Mouse (Mus musculus) forebrain, embryonic 14.5 days (tissue): Measurements from ENCODE around the gene Sept4. TPM values are rescaled to one million over a fixed set of nuclear protein-coding genes. Genes with fewer than 3 reads are reported as not detected.
A peak's percentile ranks its signal among the peaks of the same experiment; 100 is the strongest.

ENCODE experiments used
- ATAC-seq: fragments of 200-750 bp; cut with Nextera tagmentation; 2 replicates; pipeline ENCODE4 v1.8.0; 2017; ENCODE audit warnings: mild to moderate bottlenecking, moderate library complexity
- DNase-seq: peaks from one replicate; pipeline ENCODE4 v3.0.0-alpha.2; 2015; ENCODE audit warnings: low spot score
- H3K27ac ChIP-seq: fragments of 300-500 bp; sonication (generic); 2 replicates; pipeline ENCODE4 v1.5.1; 2014; ENCODE audit warnings: low read depth, mild to moderate bottlenecking, control low read depth, low read length, moderate library complexity
- H3K27me3 ChIP-seq: fragments of 300-500 bp; sonication (generic); replicated peaks from 2 replicates; pipeline ENCODE4 v1.6.1; 2014; ENCODE audit warnings: low read length, control low read depth, mixed read lengths; ENCODE audit not compliant: control insufficient read depth, insufficient read depth
- H3K36me3 ChIP-seq: fragments of 300-500 bp; sonication (generic); 2 replicates; pipeline ENCODE4 v1.6.1; 2014; ENCODE audit warnings: low read length, control low read depth; ENCODE audit not compliant: control insufficient read depth, insufficient read depth
- H3K4me1 ChIP-seq: fragments of 300-500 bp; sonication (generic); 2 replicates; pipeline ENCODE4 v1.6.1; 2014; ENCODE audit warnings: antibody characterized with exemption, low read length, control low read depth; ENCODE audit not compliant: control insufficient read depth, insufficient read depth
- H3K4me2 ChIP-seq: fragments of 300-500 bp; sonication (generic); 2 replicates; pipeline ENCODE4 v1.6.1; 2014; ENCODE audit warnings: mild to moderate bottlenecking, control low read depth, low read length
- H3K4me3 ChIP-seq: fragments of 300-500 bp; sonication (generic); 2 replicates; pipeline ENCODE4 v1.5.1; 2014; ENCODE audit warnings: low read depth, low read length, control low read depth
- H3K9ac ChIP-seq: fragments of 300-500 bp; sonication (generic); 2 replicates; pipeline ENCODE4 v1.6.1; 2014; ENCODE audit warnings: mild to moderate bottlenecking, low read length, control low read depth, moderate library complexity
- H3K9me3 ChIP-seq: fragments of 300-500 bp; sonication (generic); replicated peaks from 2 replicates; pipeline ENCODE4 v1.6.1; 2016; ENCODE audit warnings: low read length, control low read depth, mixed read lengths; ENCODE audit not compliant: control insufficient read depth
- whole genome bisulfite sequencing: fragments of 180-500 bp; shearing (Covaris S2); extraction: QIAGEN DNeasy Blood & Tissue Kit; methylation state at CpG from one replicate; pipeline ENCODE4 v1.1.7; 2014; 5-methylcytosine and 5-hydroxymethylcytosine counted together
- polyA plus RNA-seq: library from polyadenylated mRNA; unstranded; fragments of >200 nt; fragmentation: Nextera tagmentation; extraction: Ambion mirVana; gene quantifications from 2 replicates; pipeline ENCODE4 v1.2.1, GENCODE M21; 2014

Gene Sept4
- 16.8 and 19.6 TPM in 2 replicates for polyA plus RNA-seq

- DNase-seq (no peak), ATAC-seq (no peak)
- 81% methylated on average over 7 of the region's 7 CpGs for WGBS
- no peaks in the 10 kb centered on the region for H3K36me3 ChIP-seq
- H3K4me1 ChIP-seq: no peaks in the 10 kb centered on the region
- H3K9me3 ChIP-seq: no peaks in the 10 kb centered on the region
- H3K9ac ChIP-seq: no peak within 1 kb of the TSS
- no peak within 1 kb of the TSS for H3K27ac ChIP-seq
- no peak within 1 kb of the TSS for H3K4me3 ChIP-seq
- H3K27me3 ChIP-seq: no peaks in the 10 kb centered on the region
- no peak within 1 kb of the TSS for H3K4me2 ChIP-seq
Observed at GRCm38 (mm10) chr11:87568255-87568953, at the start of gene Sept4. Gene Sept4 (plus strand): TSS chr11:87568903.

- H3K4me3 ChIP-seq: no peak overlapping the region
- no peak for ATAC-seq
Observed at GRCm38 (mm10) chr11:87519260-87519659, 49.4 kb upstream of the Sept4 start.

GRCm38 (mm10) chr11:87523466-87523865 lies 45.2 kb upstream of the Sept4 start:
- Histone ChIP-seq H3K27me3 (no peaks in the 10 kb centered on the region), H3K36me3 (no peaks in the 10 kb centered on the region), H3K27ac (no peak overlapping the region), H3K4me1 (no peaks in the 10 kb centered on the region), H3K9ac (no peak overlapping the region), H3K4me3 (no peak overlapping the region), H3K4me2 (no peak overlapping the region), H3K9me3 (no peaks in the 10 kb centered on the region)
- 59% methylated on average over 5 of the region's 5 CpGs for WGBS
- DNase-seq: no peak
- no peak for ATAC-seq

More at GRCm38 (mm10) chr11:87519260-87519659, 49.4 kb upstream of the Sept4 start:
- DNase-seq: peak; percentile 50
- Histone ChIP-seq H3K27ac (no peak overlapping the region), H3K9me3 (no peaks in the 10 kb centered on the region), H3K4me1 (no peaks in the 10 kb centered on the region), H3K9ac (no peak overlapping the region), H3K27me3 (no peaks in the 10 kb centered on the region), H3K36me3 (no peaks in the 10 kb centered on the region), H3K4me2 (no peak overlapping the region)
- 17% methylated on average over 2 of the region's 2 CpGs for WGBS

DNA sequence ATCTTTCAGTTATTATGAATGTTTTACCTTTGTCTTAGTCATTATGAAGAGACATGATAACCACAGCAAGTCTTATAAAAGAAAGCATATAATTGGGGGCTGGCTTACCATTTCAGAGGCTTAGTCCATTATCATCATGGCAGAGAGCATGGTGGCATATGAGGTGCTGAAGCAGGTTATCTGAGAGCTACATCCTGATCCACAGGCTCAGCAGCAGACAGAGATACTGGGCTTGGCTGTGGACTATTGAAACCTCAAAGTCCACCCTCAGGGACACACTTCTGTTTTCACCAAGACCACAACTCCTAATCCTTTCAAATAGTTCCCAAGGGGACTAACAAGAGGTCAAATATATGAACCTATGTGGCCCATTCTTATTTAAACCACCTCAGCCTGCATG lies 44.7 kb upstream of the Sept4 start:
- Histone ChIP-seq H3K4me3 (no peak overlapping the region), H3K27ac (no peak overlapping the region), H3K9ac (no peak overlapping the region), H3K4me2 (no peak overlapping the region), H3K36me3 (no peaks in the 10 kb centered on the region), H3K4me1 (no peaks in the 10 kb centered on the region), H3K27me3 (no peaks in the 10 kb centered on the region), H3K9me3 (no peaks in the 10 kb centered on the region)
- no peak for DNase-seq
- ATAC-seq: no peak

GRCm38 (mm10) chr11:87524780-87525179 lies 43.9 kb upstream of the Sept4 start:
- Histone ChIP-seq H3K4me1 (no peaks in the 10 kb centered on the region), H3K27ac (no peak overlapping the region), H3K36me3 (no peaks in the 10 kb centered on the region), H3K4me3 (no peak overlapping the region), H3K9me3 (no peaks in the 10 kb centered on the region), H3K27me3 (no peaks in the 10 kb centered on the region), H3K4me2 (no peak overlapping the region), H3K9ac (no peak overlapping the region)
- no peak for ATAC-seq
- no peak for DNase-seq

GRCm38 (mm10) chr11:87527364-87527763 lies 41.3 kb upstream of the Sept4 start:
- Histone ChIP-seq H3K36me3 (no peaks in the 10 kb centered on the region), H3K4me2 (no peak overlapping the region), H3K27ac (no peak overlapping the region), H3K4me1 (no peaks in the 10 kb centered on the region), H3K9ac (no peak overlapping the region), H3K9me3 (no peaks in the 10 kb centered on the region), H3K4me3 (no peak overlapping the region), H3K27me3 (no peaks in the 10 kb centered on the region)
- 81% methylated on average over 3 of the region's 3 CpGs for WGBS
- DNase-seq: no peak
- ATAC-seq: no peak

DNA sequence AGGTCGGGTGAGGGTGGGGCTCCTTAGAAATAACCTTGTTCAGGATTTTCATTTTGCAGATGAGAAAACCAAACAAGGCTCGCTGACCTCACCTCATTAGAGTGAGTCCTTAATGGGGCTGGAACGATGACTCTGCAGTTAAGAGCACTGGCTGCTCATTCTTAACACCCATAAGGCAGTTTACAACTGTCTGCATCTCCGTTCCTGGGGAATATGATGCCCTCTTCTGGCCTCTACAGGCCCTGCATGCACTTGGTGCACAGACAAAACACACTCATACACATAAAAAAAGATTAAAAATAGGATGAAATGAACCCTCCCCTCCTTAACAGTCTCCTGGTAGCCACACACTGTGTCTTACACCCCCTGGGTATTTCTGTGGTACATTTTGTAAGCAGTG lies 40.7 kb upstream of the Sept4 start:
- DNase-seq (no peak), ATAC-seq (no peak)
- Histone ChIP-seq H3K9ac (no peak overlapping the region), H3K4me2 (no peak overlapping the region), H3K9me3 (no peaks in the 10 kb centered on the region), H3K4me1 (no peaks in the 10 kb centered on the region), H3K27ac (no peak overlapping the region), H3K36me3 (no peaks in the 10 kb centered on the region), H3K27me3 (no peaks in the 10 kb centered on the region), H3K4me3 (no peak overlapping the region)
- 62% methylated on average over 4 of the region's 4 CpGs for WGBS

DNA sequence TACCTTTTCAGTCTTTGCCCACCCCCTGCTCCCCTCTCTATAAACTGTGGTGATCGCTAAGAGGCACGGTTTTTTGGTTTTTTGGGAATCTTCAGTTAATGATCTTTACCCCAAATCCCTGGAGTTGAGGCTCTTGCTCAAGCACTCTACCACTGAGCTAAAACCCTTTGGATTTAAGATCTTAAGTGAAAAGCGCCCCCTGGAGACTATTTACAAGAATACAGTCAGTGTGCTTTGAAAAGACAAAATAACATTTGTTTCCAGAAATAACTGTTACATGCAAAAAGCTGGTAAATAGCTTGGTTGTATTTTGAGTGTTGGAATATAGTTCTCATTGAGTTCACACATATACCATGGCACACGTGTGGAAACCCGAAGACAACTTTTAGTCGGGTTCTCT lies 37.0 kb upstream of the Sept4 start:
- peak; percentile 37 for DNase-seq

DNA sequence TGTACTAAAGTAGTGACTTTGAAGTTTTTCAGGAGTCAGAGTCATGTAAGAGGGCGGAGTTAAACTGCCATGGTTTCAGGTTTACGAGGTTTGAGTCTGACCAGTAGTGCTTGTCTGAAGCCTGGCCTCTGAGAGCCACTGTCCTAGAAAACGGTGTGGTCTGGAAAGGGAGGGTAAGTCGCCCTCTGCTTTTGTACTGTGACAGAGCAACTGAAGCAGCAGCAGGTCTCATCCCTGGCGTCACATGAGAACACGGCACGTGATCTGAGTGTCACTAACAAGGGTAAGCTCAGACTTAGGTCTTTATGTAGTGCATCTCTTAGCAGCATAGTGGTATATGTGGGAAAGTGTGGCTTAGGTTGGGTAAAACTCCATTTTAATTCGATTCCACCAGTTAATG lies 26.4 kb upstream of the Sept4 start:
- H3K4me3 ChIP-seq: no peak overlapping the region
- no peak for ATAC-seq
- no peaks in the 10 kb centered on the region for H3K9me3 ChIP-seq
- no peaks in the 10 kb centered on the region for H3K4me1 ChIP-seq
- no peak overlapping the region for H3K27ac ChIP-seq
- H3K9ac ChIP-seq: no peak overlapping the region
- DNase-seq: no peak
- H3K36me3 ChIP-seq: no peaks in the 10 kb centered on the region
- H3K27me3 ChIP-seq: no peaks in the 10 kb centered on the region
- WGBS: 43% methylated on average over 8 of the region's 8 CpGs
- no peak overlapping the region for H3K4me2 ChIP-seq

More for the DNA sequence above, 37.0 kb upstream of the Sept4 start:
- no peaks in the 10 kb centered on the region for H3K9me3 ChIP-seq
- H3K4me1 ChIP-seq: no peaks in the 10 kb centered on the region
- no peak overlapping the region for H3K4me2 ChIP-seq
- no peak overlapping the region for H3K27ac ChIP-seq
- H3K4me3 ChIP-seq: no peak overlapping the region
- no peak overlapping the region for H3K9ac ChIP-seq
- H3K27me3 ChIP-seq: no peaks in the 10 kb centered on the region
- 55% methylated on average over 6 of the region's 6 CpGs for WGBS
- ATAC-seq: no peak
- H3K36me3 ChIP-seq: no peaks in the 10 kb centered on the region
